Mouse (Mus musculus): ENCODE data around the gene Tmem115. TPM values are rescaled to one million over a fixed set of nuclear protein-coding genes. Genes with fewer than 3 reads are reported as not detected.
A peak's percentile ranks its signal among the peaks of the same experiment; 100 is the strongest.

Gene Tmem115
- total RNA-seq, 2 experiments from 2014 or later, result 34.6 to 35.0 TPM

- DNase-seq, result no peak
Observed at GRCm38 (mm10) chr9:107521711-107522399, 11.9 kb upstream of the Tmem115 start.

- no peak for DNase-seq
Observed at GRCm38 (mm10) chr9:107522400-107522711, 11.4 kb upstream of the Tmem115 start.

DNA sequence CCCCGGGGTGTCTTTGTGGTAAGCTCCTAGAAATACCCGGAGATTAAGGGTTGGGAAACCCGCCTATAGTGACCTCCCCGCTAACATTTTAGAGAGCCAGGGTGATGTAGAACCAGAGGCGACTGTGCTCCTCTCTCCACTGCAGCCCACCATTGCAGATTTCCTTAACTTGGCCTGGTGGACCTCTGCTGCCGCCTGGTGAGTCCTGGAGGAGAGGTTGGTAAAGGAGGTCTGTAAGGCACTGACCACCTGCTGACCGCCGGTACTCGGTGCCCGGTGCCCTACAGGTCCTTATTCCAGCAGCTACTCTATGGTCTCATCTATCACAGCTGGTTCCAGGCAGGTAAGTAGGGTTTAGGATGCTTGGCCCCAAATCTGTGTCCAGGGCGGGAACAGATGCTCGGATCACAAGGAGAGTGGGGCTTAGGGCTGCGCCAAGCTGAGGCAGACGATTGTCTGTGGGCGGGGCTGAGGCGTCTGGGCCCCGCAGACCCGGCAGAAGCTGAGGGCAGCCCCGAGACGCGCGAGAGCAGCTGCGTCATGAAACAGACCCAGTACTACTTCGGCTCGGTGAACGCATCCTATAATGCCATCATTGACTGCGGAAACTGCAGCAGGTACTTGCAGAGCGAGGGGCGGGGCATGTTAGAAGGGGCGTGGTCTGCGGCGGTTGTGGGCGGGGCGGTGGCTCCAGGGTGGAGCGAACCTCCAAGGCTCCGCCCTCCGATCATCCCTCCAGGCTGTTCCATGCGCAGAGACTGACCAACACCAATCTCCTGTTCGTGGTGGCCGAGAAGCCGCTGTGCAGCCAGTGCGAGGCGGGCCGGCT, 7.3 kb upstream of the Tmem115 start:
- DNase-seq, result peak; percentile 46 to 66

DNA sequence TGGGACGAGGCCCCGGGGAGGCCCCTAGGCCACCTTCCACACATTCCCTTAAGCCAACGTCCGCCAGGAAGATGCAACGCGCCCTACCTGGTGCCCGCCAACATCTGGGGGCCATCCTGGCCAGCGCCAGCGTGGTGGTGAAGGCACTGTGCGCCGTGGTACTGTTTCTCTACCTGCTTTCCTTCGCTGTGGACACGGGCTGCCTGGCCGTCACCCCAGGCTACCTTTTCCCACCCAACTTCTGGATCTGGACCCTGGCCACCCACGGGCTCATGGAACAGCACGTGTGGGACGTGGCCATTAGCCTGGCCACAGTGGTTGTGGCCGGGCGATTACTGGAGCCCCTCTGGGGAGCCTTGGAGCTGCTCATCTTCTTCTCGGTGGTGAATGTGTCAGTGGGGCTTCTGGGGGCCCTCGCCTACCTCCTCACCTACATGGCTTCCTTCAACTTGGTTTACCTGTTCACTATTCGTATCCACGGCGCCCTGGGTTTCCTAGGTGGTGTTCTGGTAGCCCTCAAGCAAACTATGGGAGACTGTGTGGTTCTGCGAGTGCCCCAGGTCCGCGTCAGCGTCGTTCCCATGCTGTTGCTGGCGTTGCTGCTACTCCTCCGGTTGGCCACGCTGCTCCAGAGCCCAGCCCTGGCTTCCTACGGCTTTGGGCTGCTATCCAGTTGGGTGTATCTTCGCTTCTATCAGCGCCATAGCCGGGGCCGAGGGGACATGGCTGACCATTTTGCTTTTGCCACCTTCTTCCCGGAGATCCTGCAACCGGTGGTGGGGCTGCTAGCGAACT, 860 bp downstream of the Tmem115 start:
- no peak for DNase-seq

- DNase-seq, result peak in 1 of 2 experiments; percentile 52
Observed at GRCm38 (mm10) chr9:107538231-107538630, 4.5 kb downstream of the Tmem115 start.

GRCm38 (mm10) chr9:107538711-107539110, 5.0 kb downstream of the Tmem115 start:
- DNase-seq, result no peak

DNA sequence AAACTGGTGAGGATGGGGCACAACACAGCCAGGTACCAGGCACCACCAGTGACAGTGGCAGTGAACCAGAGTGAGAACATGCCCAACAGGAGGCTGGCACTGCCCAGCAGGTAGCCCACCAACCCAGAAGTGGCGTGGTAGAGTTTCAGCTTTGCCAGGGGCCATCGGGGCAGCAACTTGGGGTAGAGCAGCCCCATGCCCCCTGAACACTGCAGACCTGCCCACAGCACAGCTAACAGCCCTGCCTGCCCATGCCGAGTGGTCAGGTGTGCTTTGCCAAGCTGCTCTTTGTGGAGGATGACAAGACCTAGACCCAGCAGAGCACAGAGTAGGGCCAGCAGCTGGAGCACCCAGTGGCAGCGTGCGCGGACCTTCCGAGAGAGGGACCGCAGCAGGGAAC, 6.2 kb downstream of the Tmem115 start:
- DNase-seq, result no peak

DNA sequence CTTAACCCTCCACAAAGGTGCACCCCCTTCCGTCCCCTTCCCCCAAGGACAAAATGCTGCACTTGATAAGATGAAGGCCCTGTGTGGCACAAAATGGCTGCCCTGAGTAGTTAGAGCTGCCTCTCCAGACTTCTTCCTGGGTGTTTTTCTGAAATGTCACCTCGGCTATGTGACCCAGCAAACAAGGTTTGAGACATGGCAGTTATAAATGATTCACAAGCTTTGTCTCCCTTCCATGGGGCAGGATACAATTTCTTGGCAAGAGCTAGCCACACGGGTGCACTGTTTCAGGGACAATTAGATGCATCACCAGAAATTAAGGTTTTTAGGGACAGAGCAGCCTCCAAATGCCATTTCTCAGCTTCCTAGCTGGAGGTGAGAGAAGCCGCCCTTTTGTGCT, 6.7 kb downstream of the Tmem115 start:
- no peak for DNase-seq

DNA sequence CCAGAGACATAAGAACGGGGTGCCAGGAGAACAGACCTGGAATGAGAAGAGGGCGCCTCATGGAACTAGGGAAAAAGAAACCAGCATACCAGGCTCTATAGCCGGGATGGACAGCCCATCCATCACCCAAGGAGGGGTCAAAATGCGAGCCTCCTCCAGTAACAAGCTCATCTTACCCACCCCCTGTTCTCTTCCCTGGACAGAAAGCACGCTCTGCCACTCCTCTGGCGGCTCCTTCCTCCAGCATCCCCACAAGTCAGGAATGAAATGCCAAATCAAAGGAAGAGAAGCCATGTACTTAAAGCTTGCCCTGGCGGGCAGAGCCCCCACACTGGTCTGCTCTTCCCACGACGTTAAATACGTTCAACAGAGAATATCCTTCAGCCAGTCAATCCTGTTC, 7.3 kb downstream of the Tmem115 start:
- DNase-seq, result no peak

DNA sequence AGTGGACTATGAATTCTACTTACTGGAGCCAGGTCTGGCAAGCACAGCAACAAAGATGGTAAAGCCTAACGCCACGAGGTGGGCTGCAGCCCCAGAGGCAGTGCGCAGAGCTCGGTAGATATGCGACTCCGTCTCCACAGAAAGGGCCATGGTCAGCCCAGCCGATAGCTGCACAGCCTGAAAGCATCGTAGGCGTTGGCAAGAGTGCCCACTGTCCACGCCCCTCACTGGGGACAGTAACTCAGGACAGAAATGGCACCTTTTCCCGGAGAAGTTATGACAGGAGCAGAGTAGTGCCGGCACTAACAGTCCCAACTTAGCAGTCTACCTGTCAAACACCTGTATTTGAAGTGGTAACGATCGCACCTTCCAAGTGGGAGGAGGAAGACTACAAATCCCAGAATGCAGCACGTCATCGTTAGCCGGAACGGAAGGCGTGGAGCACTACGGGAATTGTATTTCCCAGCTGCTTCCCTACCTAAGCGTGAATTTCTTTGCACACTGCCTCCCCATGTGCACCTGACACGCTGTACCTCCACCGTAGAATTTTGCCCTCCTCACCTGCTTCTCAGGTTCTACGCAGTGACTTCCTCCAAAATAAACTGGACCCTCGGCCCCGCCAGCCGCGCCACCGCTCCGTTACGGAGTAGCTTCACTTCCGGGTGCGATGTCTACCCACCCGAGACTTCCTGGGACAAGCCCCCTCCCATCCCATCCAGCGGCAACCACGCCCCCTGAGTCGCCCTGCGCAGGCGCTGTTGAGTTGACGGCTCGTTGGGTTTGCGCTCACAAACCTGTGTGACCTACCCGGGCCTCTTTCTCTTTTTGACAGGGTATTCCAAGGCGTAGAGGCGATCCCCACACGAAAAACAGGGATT, 8.0 kb downstream of the Tmem115 start, which contains the start of the genes Cyb561d2 and Nprl2:
Cyb561d2 (minus strand) TSS at position 720 of the 878 bp plus-strand sequence.
Nprl2 (plus strand) TSS at position 753 of the 878 bp plus-strand sequence.
- peak; percentile 95 to 96 for DNase-seq

DNA sequence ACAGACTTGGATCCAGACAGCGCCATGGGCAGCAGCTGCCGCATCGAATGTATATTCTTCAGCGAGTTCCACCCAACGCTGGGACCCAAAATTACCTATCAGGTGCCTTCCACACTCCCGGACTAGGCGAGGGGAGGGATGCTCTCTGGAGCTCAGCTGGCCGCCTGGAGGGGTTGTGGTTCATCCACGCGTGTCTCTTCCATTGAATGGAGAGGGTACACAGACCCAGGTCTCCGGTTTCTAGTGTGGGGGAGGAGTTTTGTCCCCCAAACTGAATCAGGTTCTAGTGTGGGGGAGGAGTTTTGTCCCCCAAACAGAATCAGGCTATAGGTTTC, 8.6 kb downstream of the Tmem115 start:
- DNase-seq, result no peak

- DNase-seq, result no peak
Observed at GRCm38 (mm10) chr9:107542721-107543120, 9.0 kb downstream of the Tmem115 start.

GRCm38 (mm10) chr9:107543299-107543698, 9.6 kb downstream of the Tmem115 start:
- DNase-seq, result no peak

DNA sequence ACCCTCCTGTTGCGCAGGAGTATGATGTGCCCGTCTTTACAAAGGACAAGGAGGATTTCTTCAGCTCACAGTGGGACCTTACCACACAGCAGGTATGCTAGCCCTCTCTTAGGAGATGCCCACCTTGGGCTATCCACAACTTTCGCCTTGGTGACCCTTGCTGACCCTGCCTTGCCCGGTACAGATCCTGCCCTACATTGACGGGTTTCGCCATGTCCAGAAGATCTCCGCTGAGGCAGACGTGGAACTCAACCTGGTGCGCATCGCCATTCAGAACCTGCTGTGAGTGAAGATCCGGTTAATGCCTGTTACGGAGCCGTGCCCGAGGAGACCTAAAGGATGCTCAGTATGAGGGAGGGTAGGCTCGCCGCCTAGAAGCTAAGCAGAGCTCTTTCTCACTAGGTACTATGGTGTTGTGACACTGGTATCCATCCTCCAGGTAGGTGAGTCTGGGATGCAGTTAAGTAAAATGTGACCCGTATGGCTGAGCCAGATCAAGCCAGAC, 10.5 kb downstream of the Tmem115 start:
- no peak for DNase-seq

DNA sequence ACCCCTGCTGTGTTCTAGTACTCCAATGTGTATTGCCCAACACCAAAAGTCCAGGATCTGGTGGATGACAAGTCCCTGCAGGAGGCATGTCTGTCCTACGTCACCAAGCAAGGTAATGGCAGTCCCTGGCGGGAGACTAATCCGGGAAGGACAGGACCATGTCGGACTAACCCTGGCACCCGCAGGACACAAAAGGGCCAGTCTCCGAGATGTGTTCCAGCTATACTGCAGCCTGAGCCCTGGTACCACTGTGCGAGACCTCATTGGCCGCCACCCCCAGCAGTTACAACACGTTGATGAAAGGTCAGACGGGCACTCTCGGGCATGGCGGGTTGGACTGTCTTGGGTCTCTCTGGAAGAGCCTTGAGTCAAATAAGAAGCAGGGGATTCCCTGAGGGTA, 11.0 kb downstream of the Tmem115 start:
- no peak for DNase-seq

DNA sequence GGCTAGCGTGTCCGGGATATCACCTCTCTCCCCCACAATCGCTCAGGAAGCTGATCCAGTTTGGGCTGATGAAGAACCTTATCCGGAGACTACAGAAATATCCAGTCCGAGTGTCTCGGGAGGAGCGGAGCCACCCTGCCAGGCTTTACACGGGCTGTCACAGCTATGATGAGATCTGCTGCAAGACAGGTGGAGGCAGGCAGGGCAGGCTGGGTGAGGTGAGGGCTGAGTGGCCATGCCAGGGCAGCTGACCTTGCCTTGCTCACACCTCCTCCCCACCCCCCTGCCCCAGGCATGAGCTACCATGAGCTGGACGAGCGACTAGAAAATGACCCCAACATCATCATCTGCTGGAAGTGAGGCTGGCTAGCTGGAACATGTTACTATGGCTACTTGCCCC, 11.5 kb downstream of the Tmem115 start:
- DNase-seq, result no peak

DNA sequence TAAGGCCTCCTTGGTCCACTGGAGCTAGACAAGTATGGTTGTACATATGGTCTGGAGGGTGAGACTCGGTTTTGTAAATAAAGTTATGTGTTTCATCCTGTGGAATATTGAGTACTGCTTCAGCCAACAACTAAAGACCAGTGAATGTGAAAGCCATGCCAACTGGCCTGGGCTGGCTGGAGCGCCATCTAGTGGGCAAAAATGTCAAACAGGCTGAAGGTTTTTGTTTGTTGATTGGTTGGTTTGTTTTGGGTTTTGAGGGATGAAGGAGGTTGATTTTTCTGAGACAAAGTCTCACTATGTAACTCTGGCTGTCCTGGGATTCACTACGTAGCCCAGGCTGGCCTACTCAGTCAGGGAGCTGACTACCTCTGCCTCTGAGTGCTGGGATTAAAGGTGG, 11.9 kb downstream of the Tmem115 start:
- DNase-seq, result peak; percentile 58 to 61

DNA sequence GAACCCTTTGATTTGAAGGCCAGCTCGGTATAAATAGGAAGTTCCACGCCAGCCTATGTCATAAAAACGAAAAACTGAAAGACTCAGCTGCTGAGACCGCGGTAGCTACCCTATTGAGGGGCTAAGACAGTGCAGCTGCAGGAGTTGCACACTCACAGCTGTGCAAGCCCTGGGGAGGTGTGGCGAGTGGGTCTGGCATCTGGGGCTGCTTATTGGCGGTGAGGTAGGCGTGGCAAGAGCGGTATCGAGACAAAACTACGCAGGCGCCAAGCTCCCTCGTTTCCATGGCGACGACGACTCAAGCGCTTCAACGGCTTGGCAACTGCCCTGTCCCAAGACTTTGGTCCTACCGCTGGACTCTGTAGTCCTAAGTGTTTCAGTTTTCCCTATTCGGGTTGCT, 13.3 kb downstream of the Tmem115 start, which contains the start of gene Zmynd10:
Zmynd10 (plus strand) TSS at position 273 of the 400 bp plus-strand sequence.
- DNase-seq, result peak; percentile 84 to 85

- no peak for DNase-seq
Observed at GRCm38 (mm10) chr9:107547957-107548356, 14.2 kb downstream of the Tmem115 start.

GRCm38 (mm10) chr9:107548820-107549219, 15.1 kb downstream of the Tmem115 start:
- no peak for DNase-seq

DNA sequence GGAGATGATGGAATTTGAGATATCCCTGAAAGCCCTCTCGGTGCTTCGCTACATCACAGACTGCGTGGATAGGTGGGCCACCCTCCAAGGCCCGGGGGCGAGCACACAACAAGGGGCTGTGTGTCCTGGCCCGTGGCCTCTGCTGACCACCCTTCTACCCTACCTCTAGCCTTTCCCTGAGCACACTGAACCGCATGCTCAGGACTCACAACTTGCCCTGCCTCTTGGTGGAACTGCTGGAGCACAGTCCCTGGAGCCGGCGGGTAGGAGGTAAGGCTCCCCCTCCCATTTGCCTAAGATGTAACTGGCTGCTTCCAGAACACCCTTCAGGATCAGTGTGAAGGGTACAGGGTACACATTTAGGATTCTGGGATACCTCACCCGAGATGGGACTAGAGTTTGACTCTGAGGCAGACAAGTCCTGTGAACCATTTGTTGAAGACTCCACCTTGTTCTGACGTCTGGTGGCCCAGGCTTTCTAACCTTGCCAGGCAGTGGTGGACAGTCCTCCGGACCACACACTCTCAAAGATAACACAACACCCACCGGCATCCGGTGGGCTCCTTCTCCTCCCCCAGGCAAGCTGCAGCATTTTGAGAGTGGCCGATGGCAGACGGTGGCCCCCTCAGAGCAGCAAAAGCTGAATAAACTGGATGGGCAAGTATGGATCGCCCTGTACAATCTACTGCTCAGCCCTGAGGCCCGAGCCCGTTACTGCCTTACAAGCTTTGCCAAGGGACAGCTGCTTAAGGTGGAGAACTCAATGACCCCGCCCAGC, 15.7 kb downstream of the Tmem115 start:
- no peak for DNase-seq
